Mouse (Mus musculus) monocyte, adult 59 days (primary cell): ENCODE measurements around the gene Naa50. TPM values are rescaled to one million over a fixed set of nuclear protein-coding genes. Genes with fewer than 3 reads are reported as not detected.

Source experiments
- total RNA-seq, 2 experiments: library from RNA; stranded (reverse); gene quantifications; one replicate each; pipeline ENCODE4 v1.2.4; 2023

The Naa50 gene
- total RNA-seq, result 10 to 100 TPM; 44.2 to 45.3 TPM

GRCm38 (mm10) chr16:44139536-44140185, at the start of gene Naa50, which contains the start of gene Atp6v1a:
Gene Naa50, plus strand, starts transcription at chr16:44139830.
Gene Atp6v1a, minus strand, starts transcription at chr16:44139705.

GRCm38 (mm10) chr16:44173155-44173941, 33.7 kb downstream of the Naa50 start, which contains the start of gene Usf3:
Gene Usf3, plus strand, starts transcription at chr16:44173246.

Other genes starting within 250 kb of the Naa50 start
- gene Qtrt2, start 213.0 kb upstream of the Naa50 start, total RNA-seq, result 10 to 100 TPM; 20.4 to 24.0 TPM
- gene Zdhhc23, start 160.0 kb upstream of the Naa50 start, total RNA-seq, result 1 to 10 TPM; 5.9 to 6.6 TPM
- 1 to 10 TPM in 1 of 2 experiments, under 1 TPM in 1; 0.33 to 1.1 TPM for gene Gramd1c, start 76.5 kb upstream of the Naa50 start, total RNA-seq
- 10 to 100 TPM; 86.5 to 87.7 TPM for gene Atp6v1a, start 125 bp upstream of the Naa50 start, total RNA-seq
- 10 to 100 TPM; 34.6 to 35.1 TPM for gene Usf3, start 33.4 kb downstream of the Naa50 start, total RNA-seq
- 1 to 10 TPM in 1 of 2 experiments, under 1 TPM in 1; 0.37 to 1.5 TPM for gene Sidt1, start 193.4 kb downstream of the Naa50 start, total RNA-seq
- gene Spice1, start 207.3 kb downstream of the Naa50 start, total RNA-seq, result 10 to 100 TPM; 26.8 to 30.0 TPM